Mouse (Mus musculus) hindbrain, embryonic 16.5 days (tissue): ENCODE results near the gene Nisch. TPM values are rescaled to one million over a fixed set of nuclear protein-coding genes. Genes with fewer than 3 reads are reported as not detected.

Source experiments
- ATAC-seq: fragments of 200-750 bp; cut with Nextera tagmentation; 2 replicates; pipeline ENCODE4 v1.8.0; 2017; ENCODE audit warnings: moderate TSS enrichment, moderate library complexity
- H3K27ac ChIP-seq: fragments of 300-500 bp; sonication (generic); 2 replicates; pipeline ENCODE4 v1.5.1; 2014; ENCODE audit warnings: low read depth, mild to moderate bottlenecking, control low read depth, low read length, moderate library complexity
- H3K27me3 ChIP-seq: fragments of 300-500 bp; sonication (generic); replicated peaks from 2 replicates; pipeline ENCODE4 v1.6.1; 2014; ENCODE audit warnings: low read length; ENCODE audit not compliant: control insufficient read depth, insufficient read depth
- H3K36me3 ChIP-seq: fragments of 300-500 bp; sonication (generic); 2 replicates; pipeline ENCODE4 v1.6.1; 2014; ENCODE audit warnings: mild to moderate bottlenecking, low read length, moderate library complexity, mixed read lengths; ENCODE audit not compliant: control insufficient read depth, insufficient read depth
- H3K4me1 ChIP-seq: fragments of 300-500 bp; sonication (generic); 2 replicates; pipeline ENCODE4 v1.6.1; 2014; ENCODE audit warnings: low read depth, low read length; ENCODE audit not compliant: control insufficient read depth, insufficient read depth
- H3K4me2 ChIP-seq: fragments of 300-500 bp; sonication (generic); 2 replicates; pipeline ENCODE4 v1.6.1; 2014; ENCODE audit warnings: mild to moderate bottlenecking, low read length, control low read depth, moderate library complexity
- H3K4me3 ChIP-seq: fragments of 300-500 bp; sonication (generic); 2 replicates; pipeline ENCODE4 v1.5.1; 2014; ENCODE audit warnings: mild to moderate bottlenecking, low read length, control low read depth, moderate library complexity
- H3K9ac ChIP-seq: fragments of 300-500 bp; sonication (generic); 2 replicates; pipeline ENCODE4 v1.6.1; 2014; ENCODE audit warnings: low read depth, mild to moderate bottlenecking, control low read depth, low read length, moderate library complexity
- H3K9me3 ChIP-seq: fragments of 300-500 bp; sonication (generic); 2 replicates; pipeline ENCODE4 v1.6.1; 2014; ENCODE audit warnings: mild to moderate bottlenecking, low read length, moderate library complexity; ENCODE audit not compliant: control insufficient read depth
- WGBS: fragments of 180-500 bp; shearing (Covaris S2); extraction: QIAGEN DNeasy Blood & Tissue Kit; methylation state at CpG from one replicate; pipeline ENCODE4 v1.1.7; 2014; 5-methylcytosine and 5-hydroxymethylcytosine counted together
- polyA plus RNA-seq: library from polyadenylated mRNA; unstranded; fragments of >200 nt; fragmentation: Nextera tagmentation; extraction: Ambion mirVana; gene quantifications from 2 replicates; pipeline ENCODE4 v1.2.1, GENCODE M21; 2015

Gene Nisch
- polyA plus RNA-seq, 1 experiment from 2014 or later = 304 TPM

GRCm38 (mm10) chr14:31172781-31173455, 43.8 kb downstream of the Nisch start:
- Histone ChIP-seq H3K4me3 (no peak overlapping the region), H3K4me2 (no peak overlapping the region), H3K9me3 (no peaks in the 10 kb centered on the region), H3K36me3 (peaks cover 68% of the 10 kb centered on the region), H3K27ac (no peak overlapping the region), H3K27me3 (no peaks in the 10 kb centered on the region), H3K9ac (no peak overlapping the region), H3K4me1 (no peaks in the 10 kb centered on the region)
- WGBS = 89% methylated on average over 18 of the region's 18 CpGs
- no peak for ATAC-seq

DNA sequence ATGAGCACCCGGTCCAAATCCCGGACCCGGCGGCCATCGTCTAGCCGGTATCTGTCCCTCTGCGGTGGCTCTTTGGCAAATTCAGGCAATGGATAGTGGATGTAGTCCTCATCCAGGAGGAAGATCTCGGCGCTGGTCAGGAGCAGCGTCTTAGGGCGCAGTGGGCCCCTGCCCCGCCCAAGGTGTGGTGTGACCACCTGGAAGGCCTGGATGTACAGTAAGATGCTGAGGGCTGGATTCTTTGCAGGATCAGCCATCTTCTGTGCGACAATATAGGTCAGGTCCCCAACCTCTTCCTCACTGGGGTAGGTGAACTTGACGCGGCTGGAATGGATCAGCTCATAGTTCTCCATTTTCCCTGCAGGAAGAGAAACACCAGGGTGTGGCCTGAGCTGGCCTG, 44.9 kb downstream of the Nisch start:
- peaks cover 57% of the 10 kb centered on the region for H3K36me3 ChIP-seq
- 95% methylated on average over 15 of the region's 15 CpGs for WGBS
- H3K4me2 ChIP-seq = no peak overlapping the region
- no peak for ATAC-seq
- H3K9ac ChIP-seq = no peak overlapping the region
- no peaks in the 10 kb centered on the region for H3K9me3 ChIP-seq
- H3K27me3 ChIP-seq = no peaks in the 10 kb centered on the region
- 0 out of 2 replicates have a peak overlapping the region, but pooled peaks have one; percentile 39 for H3K27ac ChIP-seq
- H3K4me3 ChIP-seq = no peak overlapping the region
- H3K4me1 ChIP-seq = no peaks in the 10 kb centered on the region; the same call in 1 of the 2 replicates

GRCm38 (mm10) chr14:31171386-31171785, 45.4 kb downstream of the Nisch start:
- 0 out of 2 replicates have a peak overlapping the region, but pooled peaks have one; percentile 39 for H3K27ac ChIP-seq
- H3K4me3 ChIP-seq = no peak overlapping the region
- no peaks in the 10 kb centered on the region for H3K27me3 ChIP-seq
- no peak for ATAC-seq
- H3K36me3 ChIP-seq = peaks cover 53% of the 10 kb centered on the region
- no peaks in the 10 kb centered on the region for H3K9me3 ChIP-seq
- WGBS = 68% methylated on average over 9 of the region's 11 CpGs
- H3K9ac ChIP-seq = no peak overlapping the region
- peaks cover 4% of the 10 kb centered on the region for H3K4me1 ChIP-seq
- H3K4me2 ChIP-seq = no peak overlapping the region

- Histone ChIP-seq H3K9me3 (no peaks in the 10 kb centered on the region), H3K27me3 (no peaks in the 10 kb centered on the region), H3K4me3 (no peak overlapping the region), H3K27ac (0 out of 2 replicates have a peak overlapping the region, but pooled peaks have one; percentile 39), H3K36me3 (peaks cover 49% of the 10 kb centered on the region), H3K4me2 (no peak overlapping the region), H3K9ac (no peak overlapping the region), H3K4me1 (peaks cover 5% of the 10 kb centered on the region)
- 78% methylated on average over 13 of the region's 13 CpGs for WGBS
- no peak for ATAC-seq
These were observed 45.8 kb downstream of the Nisch start for GRCm38 (mm10) chr14:31170963-31171362.

DNA sequence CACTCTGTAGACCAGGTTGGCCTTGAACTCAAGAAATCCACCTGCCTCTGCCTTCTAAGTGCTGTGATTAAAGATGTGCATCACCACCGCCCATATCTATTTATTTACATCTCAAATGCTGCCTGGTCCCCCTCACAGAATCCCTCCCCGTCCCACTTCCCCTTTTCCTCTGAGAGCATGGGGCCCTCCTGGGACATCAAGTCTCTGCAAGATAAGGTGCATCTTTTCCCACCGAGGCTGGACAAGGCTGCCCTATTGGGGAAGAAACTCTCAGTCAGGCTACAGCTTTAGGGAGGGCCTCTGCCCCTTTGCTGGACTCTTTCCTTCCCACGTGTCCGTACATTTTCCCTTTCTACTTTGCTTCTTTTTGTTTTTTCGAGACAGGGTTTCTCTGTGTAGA, 47.2 kb downstream of the Nisch start:
- H3K4me3 ChIP-seq = no peak overlapping the region
- no peak overlapping the region for H3K27ac ChIP-seq
- peaks cover 34% of the 10 kb centered on the region for H3K36me3 ChIP-seq
- H3K9ac ChIP-seq = no peak overlapping the region
- no peaks in the 10 kb centered on the region for H3K27me3 ChIP-seq
- no peak for ATAC-seq
- no peak overlapping the region for H3K4me2 ChIP-seq
- peaks cover 5% of the 10 kb centered on the region for H3K4me1 ChIP-seq
- WGBS = 85% methylated on average over 6 of the region's 6 CpGs
- no peaks in the 10 kb centered on the region for H3K9me3 ChIP-seq

GRCm38 (mm10) chr14:31168425-31168824, 48.3 kb downstream of the Nisch start, which contains the start of gene Stab1:
Stab1 (minus strand) TSS chr14:31168641.
- Histone ChIP-seq H3K36me3 (peaks cover 28% of the 10 kb centered on the region), H3K27me3 (no peaks in the 10 kb centered on the region), H3K9ac (0 out of 2 replicates have a peak within 1 kb of the TSS, but pooled peaks have one; percentile 13), H3K9me3 (no peaks in the 10 kb centered on the region), H3K4me1 (peaks cover 5% of the 10 kb centered on the region), H3K27ac (peak within 1 kb of the TSS; percentile 20; the same call in 1 of the 2 replicates), H3K4me2 (no peak within 1 kb of the TSS), H3K4me3 (no peak within 1 kb of the TSS)
- WGBS = 56% methylated on average over 10 of the region's 10 CpGs
- ATAC-seq = no peak

- no peak overlapping the region for H3K27ac ChIP-seq
- no peak overlapping the region for H3K4me3 ChIP-seq
- H3K36me3 ChIP-seq = peaks cover 12% of the 10 kb centered on the region
- ATAC-seq = no peak
- H3K4me2 ChIP-seq = no peak overlapping the region; the same call in 1 of the 2 replicates
- H3K9ac ChIP-seq = no peak overlapping the region
- no peaks in the 10 kb centered on the region for H3K9me3 ChIP-seq
- WGBS = 37% methylated on average over 9 of the region's 9 CpGs
- peaks cover 5% of the 10 kb centered on the region for H3K4me1 ChIP-seq
- H3K27me3 ChIP-seq = no peaks in the 10 kb centered on the region
These were observed 49.9 kb downstream of the Nisch start for GRCm38 (mm10) chr14:31166827-31167226.

GRCm38 (mm10) chr14:31165991-31166630, 50.6 kb downstream of the Nisch start:
- 57% methylated on average over 10 of the region's 10 CpGs for WGBS
- Histone ChIP-seq H3K9me3 (no peaks in the 10 kb centered on the region), H3K36me3 (peaks cover 5% of the 10 kb centered on the region), H3K9ac (no peak overlapping the region; the same call in 1 of the 2 replicates), H3K4me3 (no peak overlapping the region), H3K27ac (0 out of 2 replicates have a peak overlapping the region, but pooled peaks have one; percentile 32), H3K4me2 (no peak overlapping the region), H3K27me3 (no peaks in the 10 kb centered on the region), H3K4me1 (peaks cover 5% of the 10 kb centered on the region)
- no peak for ATAC-seq

DNA sequence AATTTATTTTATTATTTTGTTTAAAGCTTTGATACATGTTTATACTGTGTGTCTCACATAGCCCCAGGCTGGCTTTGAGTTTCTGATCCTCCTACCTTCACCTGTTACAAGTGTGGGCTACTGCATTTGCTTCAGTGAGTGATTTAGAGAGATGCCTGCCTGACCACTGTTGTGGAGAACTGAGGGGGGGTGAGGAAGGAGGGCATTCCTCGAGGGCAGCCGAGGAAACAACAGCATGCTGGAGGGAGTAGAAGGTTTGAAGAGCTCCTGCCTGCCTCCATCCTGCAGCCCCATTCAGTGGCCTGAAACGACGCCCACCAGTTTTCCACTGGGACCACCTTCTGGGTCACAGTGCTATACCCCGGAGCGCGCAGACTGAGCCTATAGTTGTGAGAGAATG, 51.3 kb downstream of the Nisch start:
- H3K9me3 ChIP-seq = no peaks in the 10 kb centered on the region
- H3K27me3 ChIP-seq = no peaks in the 10 kb centered on the region
- peaks cover 5% of the 10 kb centered on the region for H3K4me1 ChIP-seq
- no peak overlapping the region for H3K4me3 ChIP-seq
- 49% methylated on average over 7 of the region's 7 CpGs for WGBS
- no peak overlapping the region for H3K4me2 ChIP-seq
- H3K9ac ChIP-seq = no peak overlapping the region
- ATAC-seq = no peak
- H3K36me3 ChIP-seq = no peaks in the 10 kb centered on the region
- H3K27ac ChIP-seq = no peak overlapping the region
